Mouse (Mus musculus): ENCODE measurements around the gene Calr4. TPM values are rescaled to one million over a fixed set of nuclear protein-coding genes. Genes with fewer than 3 reads are reported as not detected.

Calr4 gene
- total RNA-seq, 2 experiments from 2014 or later, result 0.36 to 0.94 TPM

- intact Hi-C loops (cut with DNase I), result no loop called here
- DNase-seq (ENCODE audit: low spot score in 2 of 2), result no peak
These were observed 33.2 kb downstream of the Calr4 start for GRCm38 (mm10) chr4:109267452-109267851.

DNA sequence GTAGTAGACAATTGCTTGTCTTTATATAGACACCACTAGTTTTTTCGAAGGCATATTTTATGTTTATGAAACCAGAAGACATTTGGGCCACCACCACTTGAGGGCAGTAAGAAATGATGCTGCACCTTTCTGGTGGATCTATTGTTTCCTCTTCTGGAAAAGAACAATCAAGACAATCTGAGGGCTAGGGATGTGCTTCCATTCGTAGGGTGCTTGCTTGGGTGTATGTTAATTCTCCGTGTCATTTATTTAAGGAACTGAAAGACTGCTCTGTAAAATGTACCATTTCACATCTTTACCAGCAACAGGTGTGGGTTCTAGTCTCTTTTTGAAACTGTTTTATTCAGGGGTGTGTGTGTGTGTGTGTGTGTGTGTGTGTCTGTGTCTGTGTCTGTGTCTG, 34.6 kb downstream of the Calr4 start:
- intact Hi-C loops (cut with DNase I), result no loop called here
- DNase-seq (ENCODE audit: low spot score in 2 of 2), result no peak

- no peak for DNase-seq (ENCODE audit: low spot score in 2 of 2)
- intact Hi-C loops (cut with DNase I), result no loop called here
These were observed 37.5 kb downstream of the Calr4 start for GRCm38 (mm10) chr4:109271803-109272202.

GRCm38 (mm10) chr4:109273586-109274240, 39.4 kb downstream of the Calr4 start:
- DNase-seq (ENCODE audit: low spot score in 2 of 2), result no peak
- intact Hi-C loops (cut with DNase I), result no loop called here

DNA sequence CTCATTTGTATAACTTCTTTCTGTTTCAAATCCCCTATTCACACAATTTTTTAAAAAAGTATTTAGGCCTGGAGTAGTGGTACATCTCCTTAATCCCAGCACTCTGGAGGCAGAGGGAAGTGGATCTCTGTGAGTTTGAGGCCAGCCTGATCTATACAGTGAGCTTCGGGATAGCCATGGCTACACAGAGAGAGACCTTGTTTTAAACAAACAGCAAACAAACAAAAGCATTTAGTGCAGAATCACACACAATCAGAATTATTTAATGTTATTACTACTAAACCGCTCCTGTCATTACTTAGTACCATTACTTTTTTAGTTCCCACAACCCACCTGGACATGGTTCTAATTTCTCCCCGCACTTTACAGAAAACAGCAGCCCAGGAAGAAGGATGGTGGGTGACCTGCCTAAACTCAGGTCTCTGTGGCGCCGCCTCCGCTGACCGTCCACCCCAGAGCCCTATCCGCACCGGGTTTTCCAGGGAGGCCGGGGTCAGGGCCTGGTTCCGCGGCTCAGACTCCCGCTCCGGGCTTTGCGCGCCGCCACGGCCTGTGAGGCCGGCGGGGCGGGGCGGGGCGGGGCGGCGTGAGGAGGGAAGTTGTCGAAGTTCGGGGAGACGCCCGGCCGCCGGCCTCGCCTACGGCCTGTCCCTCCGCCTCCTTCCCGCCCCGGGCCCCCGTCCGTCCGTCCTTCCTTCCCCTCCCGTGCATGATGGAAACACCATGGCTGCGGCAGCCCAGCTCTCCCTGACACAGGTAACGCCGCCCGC, 45.6 kb downstream of the Calr4 start, which contains the start of gene Eps15:
TSS of gene Eps15 (plus strand) at position 580 of the 770 bp plus-strand sequence.
- intact Hi-C loops (cut with DNase I), result no loop called here
- DNase-seq (ENCODE audit: low spot score in 2 of 2), result peak; percentile 75 to 81

DNA sequence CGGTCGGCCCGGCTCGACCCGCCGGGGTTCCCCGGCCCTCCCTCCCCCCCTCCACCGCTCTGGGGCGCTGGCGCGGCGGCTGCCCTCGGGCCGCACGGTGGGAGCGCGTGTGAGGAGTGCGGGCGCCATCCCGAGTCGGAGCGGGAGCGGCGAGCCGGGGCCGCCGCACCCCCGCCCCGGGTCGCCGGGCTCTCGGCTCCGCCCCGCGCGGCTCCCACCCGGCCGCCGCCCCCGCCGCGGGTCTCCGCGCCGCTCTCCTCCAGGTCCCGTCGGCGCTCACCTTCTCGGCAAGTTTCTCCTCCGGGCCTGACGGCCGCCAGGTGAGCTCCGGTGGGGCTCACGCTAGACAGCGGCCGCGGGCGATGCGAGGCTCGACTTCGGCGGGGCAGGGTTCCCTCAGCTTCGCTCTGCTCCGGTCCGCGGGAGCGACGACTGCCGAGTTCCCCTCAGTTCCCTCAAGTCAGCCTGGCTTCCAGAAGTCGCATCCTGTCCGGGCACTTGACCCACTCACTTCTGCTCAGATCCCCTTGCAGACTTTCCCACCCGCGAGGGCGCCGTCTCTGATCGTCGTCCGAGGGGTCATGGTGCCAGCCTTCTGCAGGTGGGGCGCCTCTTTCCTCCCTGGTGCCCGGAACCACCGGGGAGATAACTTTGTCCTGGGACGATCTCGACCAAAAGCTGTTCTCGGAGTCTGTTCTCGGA, 46.3 kb downstream of the Calr4 start:
- no peak for DNase-seq (ENCODE audit: low spot score in 2 of 2)
- intact Hi-C loops (cut with DNase I), result no loop called here

DNA sequence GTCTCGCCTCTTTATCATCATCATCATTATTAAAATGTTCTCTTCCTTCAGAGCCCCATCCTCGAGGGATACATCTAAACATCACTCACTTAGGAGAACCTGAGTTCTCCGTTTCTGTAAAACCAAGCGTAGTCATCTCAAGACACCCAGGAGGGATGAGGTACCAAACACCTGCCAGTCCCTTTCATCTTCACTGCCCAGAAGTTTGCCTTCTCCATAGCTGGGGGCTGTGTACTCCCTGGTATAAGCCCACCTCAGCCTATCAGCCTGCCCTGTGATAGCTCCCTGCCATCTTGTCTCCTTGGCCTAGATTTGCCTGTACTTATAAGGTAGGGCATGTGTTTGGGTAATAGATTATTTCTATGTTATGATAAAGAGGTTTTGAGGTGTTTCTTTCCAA, 46.9 kb downstream of the Calr4 start:
- intact Hi-C loops (cut with DNase I), result no loop called here
- DNase-seq (ENCODE audit: low spot score in 2 of 2), result no peak

DNA sequence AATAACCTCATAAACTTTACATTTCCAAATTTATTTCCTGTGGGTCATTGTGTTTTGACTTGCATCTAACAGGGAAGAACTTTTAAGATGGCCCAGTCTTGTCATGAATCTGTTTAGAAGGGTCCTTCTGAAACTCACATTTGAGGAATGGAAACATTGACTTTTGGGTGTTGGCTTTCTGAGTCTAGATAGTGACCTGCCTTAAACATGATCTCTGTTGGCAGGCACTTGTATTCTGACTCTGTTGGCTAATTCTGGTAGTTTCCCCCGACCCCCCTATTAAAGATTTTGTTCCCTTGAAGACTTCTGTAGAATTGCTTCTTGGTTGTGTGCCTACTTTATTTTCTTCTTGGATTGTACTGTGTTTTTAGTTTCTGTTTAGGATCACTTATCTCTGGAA, 47.7 kb downstream of the Calr4 start:
- no peak for DNase-seq (ENCODE audit: low spot score in 2 of 2)
- intact Hi-C loops (cut with DNase I), result no loop called here

DNA sequence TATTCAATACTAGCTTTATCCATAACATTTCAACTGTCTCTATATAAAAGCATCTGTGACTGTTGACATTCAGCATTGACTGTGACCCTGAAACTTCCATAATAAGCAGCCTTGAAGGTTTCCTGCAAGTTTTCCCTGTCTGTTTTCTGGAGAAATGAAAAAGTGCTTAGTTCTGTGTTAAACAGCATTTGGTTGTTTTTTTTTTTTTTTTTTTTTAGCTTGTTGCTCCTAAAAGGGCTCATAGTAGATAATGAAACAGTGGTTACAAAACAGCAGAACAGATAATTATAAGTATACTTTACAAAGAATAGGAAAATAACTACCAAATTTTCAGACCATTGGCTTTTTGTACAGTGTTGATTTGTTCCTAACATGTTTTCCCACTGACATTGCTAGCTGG, 60.3 kb downstream of the Calr4 start:
- intact Hi-C loops (cut with DNase I), result no loop called here
- DNase-seq (ENCODE audit: low spot score in 2 of 2), result no peak

DNA sequence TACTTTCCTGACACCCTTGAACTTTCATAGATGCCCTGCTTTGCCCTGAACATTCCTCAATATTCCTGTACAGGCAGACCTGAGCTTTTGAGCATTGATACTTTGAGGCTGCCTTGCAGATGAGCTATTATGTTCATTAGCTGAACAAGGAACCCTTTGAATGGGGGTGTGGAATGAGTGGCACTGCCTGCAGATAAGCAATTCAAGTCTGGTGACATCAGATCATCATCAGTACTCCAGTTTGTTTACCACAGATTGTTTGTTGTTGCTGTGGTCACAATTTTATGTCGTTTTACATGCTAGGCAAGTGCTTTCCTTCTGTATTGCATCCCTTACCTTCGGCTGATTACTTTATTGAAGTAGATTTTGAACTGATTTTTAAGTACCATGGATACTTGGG, 62.2 kb downstream of the Calr4 start:
- DNase-seq (ENCODE audit: low spot score in 2 of 2), result no peak
- intact Hi-C loops (cut with DNase I), result no loop called here

GRCm38 (mm10) chr4:109299136-109299535, 64.9 kb downstream of the Calr4 start:
- intact Hi-C loops (cut with DNase I), result no loop called here
- DNase-seq (ENCODE audit: low spot score in 2 of 2), result no peak

Other genes starting within 250 kb of the Calr4 start
- gene Nrd1, start 233.8 kb upstream of the Calr4 start, total RNA-seq (2021), result 100 to 1,000 TPM; 105 to 139 TPM
- gene Osbpl9, start 32.2 kb upstream of the Calr4 start, total RNA-seq (2021), result 10 to 100 TPM; 54.6 to 62.8 TPM
- gene Eps15, start 45.8 kb downstream of the Calr4 start, total RNA-seq (2021), result 100 to 1,000 TPM; 184 to 202 TPM
- gene Ttc39a, start 172.1 kb downstream of the Calr4 start, total RNA-seq (2021), result 1 to 10 TPM; 3.1 TPM